Mouse (Mus musculus) ES-E14 (cell line): ENCODE results near the gene Tmem140. TPM values are rescaled to one million over a fixed set of nuclear protein-coding genes. Genes with fewer than 3 reads are reported as not detected.
A peak's percentile ranks its signal among the peaks of the same experiment; 100 is the strongest.

ENCODE experiments used
- DNase-seq: peaks from one replicate; pipeline ENCODE4 v3.0.0-alpha.2; 2013; ENCODE audit warnings: low read depth, low spot score
- H3K27ac ChIP-seq: 2 replicates; pipeline ENCODE4 v1.5.1; 2012; ENCODE audit warnings: low read depth, mild to moderate bottlenecking, low read length, moderate library complexity, mixed read lengths; ENCODE audit not compliant: poor library complexity, insufficient read depth, severe bottlenecking
- H3K36me3 ChIP-seq: 2 replicates; pipeline ENCODE4 v1.6.1; 2012; ENCODE audit warnings: mild to moderate bottlenecking, low read length, moderate library complexity, mixed read lengths; ENCODE audit not compliant: control insufficient read depth, poor library complexity, insufficient read depth, severe bottlenecking
- H3K4me1 ChIP-seq, 2 experiments: fragments of 150-350 bp in 1 of 2; sonication (generic) in 1 of 2; 2 replicates each; pipeline ENCODE4 v1.6.1; 2012; ENCODE audit warnings: low read length in 2 of 2, mild to moderate bottlenecking in 1 of 2, mixed read lengths in 1 of 2; ENCODE audit not compliant: control insufficient read depth in 2 of 2, insufficient read depth in 2 of 2, poor library complexity in 1 of 2
- H3K4me3 ChIP-seq, 2 experiments: fragments of 150-350 bp in 1 of 2; sonication (generic) in 1 of 2; 2 replicates each; pipeline ENCODE4 v1.5.1; 2012; ENCODE audit warnings: low read length in 2 of 2, low read depth in 1 of 2, mild to moderate bottlenecking in 1 of 2, mixed read lengths in 1 of 2; ENCODE audit not compliant: insufficient read depth in 1 of 2, poor library complexity in 1 of 2, severe bottlenecking in 1 of 2
- H3K9ac ChIP-seq: 2 replicates; pipeline ENCODE4 v1.6.1; 2012; ENCODE audit warnings: low read depth, mild to moderate bottlenecking, low read length, mixed read lengths; ENCODE audit not compliant: poor library complexity, insufficient read depth, severe bottlenecking
- H3K9me3 ChIP-seq: fragments of 150-350 bp; sonication (generic); 2 replicates; pipeline ENCODE4 v1.6.1; 2012; ENCODE audit warnings: low read depth, mild to moderate bottlenecking, low read length; ENCODE audit not compliant: control insufficient read depth, insufficient read depth
- CHD2 ChIP-seq: IDR thresholded peaks from 2 replicates; pipeline ENCODE4 v1.6.1; 2014; ENCODE audit warnings: mild to moderate bottlenecking, low read depth, low read length, inconsistent platforms
- HCFC1 ChIP-seq: IDR thresholded peaks from 2 replicates; pipeline ENCODE4 v1.6.1; 2012; ENCODE audit warnings: low read length, inconsistent platforms, borderline replicate concordance; ENCODE audit not compliant: insufficient read depth
- MAFK ChIP-seq: IDR thresholded peaks from 2 replicates; pipeline ENCODE4 v1.6.1; 2014; ENCODE audit warnings: mild to moderate bottlenecking, low read depth, low read length, inconsistent platforms; ENCODE audit not compliant: insufficient read depth
- ZC3H11A ChIP-seq: IDR thresholded peaks from 2 replicates; pipeline ENCODE4 v1.6.1; 2012; ENCODE audit warnings: low read depth, mild to moderate bottlenecking, inconsistent platforms, low read length, borderline replicate concordance
- ZNF384 ChIP-seq: IDR thresholded peaks from 2 replicates; pipeline ENCODE4 v1.6.1; 2012; ENCODE audit warnings: low read depth, low read length, inconsistent platforms
- in situ Hi-C, 2 experiments: fragments of 600-800 bp; cut with MboI; formaldehyde crosslinking; loops; one replicate each; pipeline ENCODE4 v1.15.1; 2025; ENCODE audit warnings: low sequenced_read_pairs in 2 of 2, inconsistent platforms in 1 of 2; ENCODE audit not compliant: unreplicated experiment in 2 of 2
- total RNA-seq: library from RNA; depleted of rRNA; stranded (reverse); fragments of 300-350 nt; gene quantifications from 2 replicates; pipeline ENCODE4 v1.2.3, GENCODE M21; 2012

Tmem140 gene
- total RNA-seq, 1 experiment: 1.8 TPM

GRCm38 (mm10) chr6:34875268-34875761 lies 12.4 kb downstream of the Tmem140 start:
- in situ Hi-C loops: no loop called here
- H3K36me3 ChIP-seq: peaks cover 5% of the 10 kb centered on the region; the same call in 1 of the 2 replicates
- H3K4me1 ChIP-seq: peaks cover 0 to 13% of the 10 kb centered on the region in 2 experiments; a peak in 3 of 4 replicates
- no peak overlapping the region for H3K4me3 ChIP-seq
- no peak for DNase-seq
- no peak overlapping the region for H3K27ac ChIP-seq
- no peak overlapping the region for H3K9ac ChIP-seq
- TF ChIP-seq HCFC1: no peak
- no peak for TF ChIP-seq ZC3H11A
- no peak for TF ChIP-seq MAFK
- TF ChIP-seq CHD2: no peak
- H3K9me3 ChIP-seq: no peaks in the 10 kb centered on the region

- peaks cover 0 to 13% of the 10 kb centered on the region in 2 experiments; a peak in 3 of 4 replicates for H3K4me1 ChIP-seq
- in situ Hi-C loops: no loop called here
- no peak overlapping the region for H3K9ac ChIP-seq
- no peak for TF ChIP-seq ZC3H11A
- no peak for TF ChIP-seq MAFK
- TF ChIP-seq HCFC1: no peak
- no peak for TF ChIP-seq ZNF384
- TF ChIP-seq CHD2: no peak
- peaks cover 9% of the 10 kb centered on the region; the same call in 1 of the 2 replicates for H3K36me3 ChIP-seq
- no peaks in the 10 kb centered on the region for H3K9me3 ChIP-seq
- H3K4me3 ChIP-seq: no peak overlapping the region
- no peak for DNase-seq
- no peak overlapping the region for H3K27ac ChIP-seq
These were observed 13.3 kb downstream of the Tmem140 start for GRCm38 (mm10) chr6:34875966-34876834.

GRCm38 (mm10) chr6:34876835-34877156 lies 13.8 kb downstream of the Tmem140 start:
- no peaks in the 10 kb centered on the region for H3K9me3 ChIP-seq
- no peak for TF ChIP-seq HCFC1
- no peak for TF ChIP-seq ZC3H11A
- H3K4me3 ChIP-seq: peak overlapping the region in 1 of 2 experiments; percentile 87; a peak in 1 of 4 replicates
- H3K9ac ChIP-seq: no peak overlapping the region
- in situ Hi-C loops: no loop called here
- peaks cover 0 to 13% of the 10 kb centered on the region in 2 experiments; a peak in 3 of 4 replicates for H3K4me1 ChIP-seq
- peaks cover 9% of the 10 kb centered on the region; the same call in 1 of the 2 replicates for H3K36me3 ChIP-seq
- H3K27ac ChIP-seq: no peak overlapping the region
- DNase-seq: no peak

GRCm38 (mm10) chr6:34877509-34878321 lies 14.8 kb downstream of the Tmem140 start, which contains the start of gene Cyren:
Gene Cyren, minus strand, starts transcription at chr6:34878060.
- H3K27ac ChIP-seq: peak within 1 kb of the TSS; percentile 54; the same call in 1 of the 2 replicates
- H3K9me3 ChIP-seq: no peaks in the 10 kb centered on the region
- peak within 1 kb of the TSS; percentile 95 for H3K9ac ChIP-seq
- TF ChIP-seq ZC3H11A: no peak
- TF ChIP-seq MAFK: no peak
- no peak for TF ChIP-seq HCFC1
- TF ChIP-seq CHD2: no peak
- no peak for TF ChIP-seq ZNF384
- H3K4me3 ChIP-seq: peak within 1 kb of the TSS; percentile 87 to 90
- in situ Hi-C loops: no loop called here
- DNase-seq: peak; percentile 75
- peaks cover 0 to 13% of the 10 kb centered on the region in 2 experiments; a peak in 3 of 4 replicates for H3K4me1 ChIP-seq
- peaks cover 12% of the 10 kb centered on the region; the same call in 1 of the 2 replicates for H3K36me3 ChIP-seq
